Mouse (Mus musculus) ES-E14 (cell line): ENCODE measurements at regions not wholly inside any gene's neighbourhood (a gene's known extent, or its start where the extent isn't known, plus 50 kb on each side); places are given as distances from the start of the nearest gene placed in this dataset.
"Not testable (repeated sequence)": the region's sequence is repeated elsewhere in the genome, so short reads cannot be mapped to it uniquely, and the experiment has no call there.

ENCODE experiments used
- CHD2 ChIP-seq: IDR thresholded peaks from 2 replicates; pipeline ENCODE4 v1.6.1; 2014; ENCODE audit warnings: mild to moderate bottlenecking, low read depth, low read length, inconsistent platforms
- ZNF384 ChIP-seq: IDR thresholded peaks from 2 replicates; pipeline ENCODE4 v1.6.1; 2012; ENCODE audit warnings: low read depth, low read length, inconsistent platforms

DNA sequence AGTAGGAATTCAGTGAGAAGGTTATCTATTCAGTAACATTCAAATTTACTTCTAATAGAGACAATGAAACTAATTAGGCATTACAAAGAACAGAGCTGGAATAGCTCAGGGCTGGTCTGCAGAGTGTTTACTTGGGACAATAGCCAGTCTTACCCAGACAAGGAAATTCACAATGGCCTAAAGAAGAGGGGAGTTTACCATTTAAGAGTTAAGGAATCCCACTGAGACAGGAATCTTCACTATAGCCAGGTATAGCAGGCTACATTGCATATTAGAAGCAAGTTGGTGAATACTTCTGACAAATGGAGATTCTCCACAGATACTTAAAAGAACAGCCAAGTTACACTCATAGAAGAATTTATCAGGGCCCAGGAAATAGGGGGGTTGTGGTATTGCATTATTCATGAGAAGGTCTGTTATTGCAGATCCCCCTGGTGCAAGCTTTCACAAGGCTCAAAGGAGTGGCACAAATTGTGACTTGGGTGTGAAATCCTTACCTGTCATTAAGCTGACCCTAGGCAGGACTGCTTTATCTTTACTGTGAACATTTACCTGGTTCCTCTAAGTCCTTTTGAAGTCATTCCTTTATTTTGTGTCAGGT lies 1209.6 kb upstream of the Gm12353 start:
- TF ChIP-seq CHD2, ZNF384: not testable (repeated sequence)
